8 mouse cellular contexts compared by ENCODE assay signal in genomic region chr9:44734524-44735494, GRCm38 (mm10). TPM values are rescaled to one million over a fixed set of nuclear protein-coding genes. Genes with fewer than 3 reads are reported as not detected.
DNase-seq lines count a peak whose midpoint lies in the region; ATAC-seq and TF ChIP-seq lines count a peak whose summit lies in the region.

TSS of gene Phldb1 (minus strand) at chr9:44735198.

- H3K27ac ChIP-seq in cerebellum, adult 2 months (ENCODE audit: insufficient read depth, low read length) = peak within 1 kb of the TSS; percentile 38; the same call in 1 of the 2 replicates
- H3K27ac ChIP-seq in gastrocnemius, adult 2 months = peak within 1 kb of the TSS; percentile 92
- peak within 1 kb of the TSS; percentile 44 for H3K27ac ChIP-seq in hindbrain, embryonic 14.5 days

- TF ChIP-seq CTCF in cerebellum, adult 2 months (IDR thresholded peaks at IDR 0.05; ENCODE audit: borderline replicate concordance, insufficient read depth, low read depth, low read length) = peak; percentile 32; the same call in 1 of the 2 replicates
- peak; percentile 54 for TF ChIP-seq CTCF in gastrocnemius, adult 2 months (IDR thresholded peaks at IDR 0.05)

- WGBS in cerebellum, adult 2 months = 7% methylated on average over 44 of the region's 47 CpGs
- WGBS in hindbrain, embryonic 14.5 days = under 1% methylated on average over 44 of the region's 47 CpGs

- H3K9me3 ChIP-seq in hindbrain, embryonic 14.5 days (ENCODE audit: control insufficient read depth, low read length) = no peaks in the 10 kb centered on the region

- DNase-seq in NIH3T3 (ENCODE audit: low read depth) = peak; percentile 88
- peak; percentile 48 to 52 for DNase-seq in cerebellum, adult 2 months
- DNase-seq in gastrocnemius, adult 2 months = peak; percentile 88
- no peak for DNase-seq in hindbrain, embryonic 14.5 days (ENCODE audit: low spot score)
- peak in 1 of 2 experiments; percentile 63 for DNase-seq in layer of hippocampus, postnatal 36 days
- peak; percentile 85 for DNase-seq in lung, postnatal 36 days
- DNase-seq in right cerebral cortex, postnatal 10 days (ENCODE audit: low spot score in 2 of 2) = peak; percentile 80 to 84
- DNase-seq in c-Kit-positive CD71-positive TER-119-positive erythroid progenitor cells, embryonic 14.5 days (ENCODE audit: low spot score) = no peak

- H3K4me2 ChIP-seq in hindbrain, embryonic 14.5 days (replicated peaks) = peak within 1 kb of the TSS; percentile 94

- TF ChIP-seq POLR2A in cerebellum, adult 2 months (IDR thresholded peaks at IDR 0.05; ENCODE audit: borderline replicate concordance, insufficient read depth, low read length) = no peak

- H3K27me3 ChIP-seq in cerebellum, adult 2 months (ENCODE audit: control insufficient read depth, insufficient read depth, low read length) = no peaks in the 10 kb centered on the region
- peaks cover 14% of the 10 kb centered on the region; the same call in 1 of the 2 replicates for H3K27me3 ChIP-seq in hindbrain, embryonic 14.5 days (ENCODE audit: control insufficient read depth, insufficient read depth, low read length)

- peak within 1 kb of the TSS; percentile 47 for H3K4me3 ChIP-seq in cerebellum, adult 2 months (replicated peaks; ENCODE audit: insufficient read depth, low read depth, low read length)
- H3K4me3 ChIP-seq in gastrocnemius, adult 2 months = peak within 1 kb of the TSS; percentile 88
- H3K4me3 ChIP-seq in hindbrain, embryonic 14.5 days (replicated peaks; ENCODE audit: low read length) = peak within 1 kb of the TSS; percentile 49

- peaks cover 6% of the 10 kb centered on the region; the same call in 1 of the 2 replicates for H3K4me1 ChIP-seq in cerebellum, adult 2 months (ENCODE audit: control insufficient read depth, insufficient read depth, low read length)
- peaks cover 10% of the 10 kb centered on the region; the same call in 1 of the 2 replicates for H3K4me1 ChIP-seq in hindbrain, embryonic 14.5 days (replicated peaks; ENCODE audit: control insufficient read depth, insufficient read depth, low read length)

- ATAC-seq in hindbrain, embryonic 14.5 days (ENCODE audit: low FRiP score) = peak; percentile 60

- H3K36me3 ChIP-seq in hindbrain, embryonic 14.5 days (replicated peaks; ENCODE audit: control insufficient read depth, insufficient read depth) = no peaks in the 10 kb centered on the region

- intact Hi-C loops in gastrocnemius, adult 2 months (cut with DNase I) = loop anchor here (5.0 kb wide), 1 partner anchor 78 kb away; no protein-coding TSS in a partner anchor

- peak within 1 kb of the TSS; percentile 57 for H3K9ac ChIP-seq in hindbrain, embryonic 14.5 days

RNA-seq across cellular contexts. Expression of gene Phldb1, which starts in this region (rescaled TPM):
- polyA plus RNA-seq in cerebellum, adult 2 months (2012; rRNA removed) = 193 and 194 TPM in 2 replicates
- total RNA-seq in gastrocnemius, adult 2 months (2021) = 10 to 100 TPM; 29.3 to 32.1 TPM
- 41.9 and 46.4 TPM in 2 replicates for polyA plus RNA-seq in hindbrain, embryonic 14.5 days (2014; fragmentation: Nextera tagmentation; extraction: Ambion mirVana)
- 10 to 100 TPM; 88.5 to 95.6 TPM for total RNA-seq in layer of hippocampus, postnatal 36 days (2021)

Comparison
In these comparisons a context has a peak if more than half of its experiments do, and no peak if none do; other contexts are left out.
1. DNase-seq: peak in NIH3T3 (single experiment), cerebellum, adult 2 months (2 of 2), gastrocnemius, adult 2 months (single experiment), lung, postnatal 36 days (single experiment) and right cerebral cortex, postnatal 10 days (2 of 2); none in hindbrain, embryonic 14.5 days (single experiment) and c-Kit-positive CD71-positive TER-119-positive erythroid progenitor cells, embryonic 14.5 days (single experiment).
2. H3K27ac ChIP-seq: peak in every context shown above with its lines; median percentile 92 in gastrocnemius, adult 2 months; 44 in hindbrain, embryonic 14.5 days; 38 in cerebellum, adult 2 months.
3. Peak in every context shown above with its lines, with median percentiles within 50 percentile points of each other: H3K4me3 ChIP-seq.